Mouse (Mus musculus): ENCODE data around the gene Sema4c. TPM values are rescaled to one million over a fixed set of nuclear protein-coding genes. Genes with fewer than 3 reads are reported as not detected.

The Sema4c gene
- polyA plus RNA-seq, 1 experiment, result 23.8 TPM

DNA sequence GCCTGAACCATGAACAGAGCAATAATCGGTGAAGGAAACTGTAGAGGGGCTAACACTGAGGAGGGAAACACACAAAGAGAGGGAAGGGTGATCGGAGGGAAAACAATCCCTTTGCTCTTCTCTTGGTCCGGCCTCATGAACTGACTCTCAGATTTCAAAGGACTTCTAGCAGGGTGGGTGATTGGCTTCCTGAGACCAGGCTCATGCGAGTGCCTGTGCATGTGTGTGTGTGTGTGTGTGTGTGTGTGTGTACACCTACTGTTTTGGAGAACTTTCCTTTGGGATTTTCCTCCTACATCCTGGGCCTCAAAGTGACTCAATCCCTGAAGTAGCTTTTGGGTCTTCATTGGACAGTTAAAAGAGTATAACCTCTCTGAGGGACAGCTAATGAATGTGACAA is 28.1 kb upstream of the Sema4c start:
- Histone ChIP-seq H3K27me3 (ENCODE audit: control insufficient read depth, insufficient read depth, low read length) (no peaks in the 10 kb centered on the region), H3K27ac (ENCODE audit: insufficient read depth, low read length) (no peak overlapping the region), H3K4me3 (replicated peaks; ENCODE audit: insufficient read depth, low read depth, low read length) (no peak overlapping the region), H3K4me1 (ENCODE audit: control insufficient read depth, insufficient read depth, low read length) (peaks cover 25% of the 10 kb centered on the region)
- no peak for DNase-seq
- TF ChIP-seq CTCF (IDR thresholded peaks at IDR 0.05; ENCODE audit: borderline replicate concordance, insufficient read depth, low read depth, low read length) (no peak), POLR2A (IDR thresholded peaks at IDR 0.05; ENCODE audit: borderline replicate concordance, insufficient read depth, low read length) (no peak)
- WGBS, result 91% methylated on average over 4 of the region's 4 CpGs

DNA sequence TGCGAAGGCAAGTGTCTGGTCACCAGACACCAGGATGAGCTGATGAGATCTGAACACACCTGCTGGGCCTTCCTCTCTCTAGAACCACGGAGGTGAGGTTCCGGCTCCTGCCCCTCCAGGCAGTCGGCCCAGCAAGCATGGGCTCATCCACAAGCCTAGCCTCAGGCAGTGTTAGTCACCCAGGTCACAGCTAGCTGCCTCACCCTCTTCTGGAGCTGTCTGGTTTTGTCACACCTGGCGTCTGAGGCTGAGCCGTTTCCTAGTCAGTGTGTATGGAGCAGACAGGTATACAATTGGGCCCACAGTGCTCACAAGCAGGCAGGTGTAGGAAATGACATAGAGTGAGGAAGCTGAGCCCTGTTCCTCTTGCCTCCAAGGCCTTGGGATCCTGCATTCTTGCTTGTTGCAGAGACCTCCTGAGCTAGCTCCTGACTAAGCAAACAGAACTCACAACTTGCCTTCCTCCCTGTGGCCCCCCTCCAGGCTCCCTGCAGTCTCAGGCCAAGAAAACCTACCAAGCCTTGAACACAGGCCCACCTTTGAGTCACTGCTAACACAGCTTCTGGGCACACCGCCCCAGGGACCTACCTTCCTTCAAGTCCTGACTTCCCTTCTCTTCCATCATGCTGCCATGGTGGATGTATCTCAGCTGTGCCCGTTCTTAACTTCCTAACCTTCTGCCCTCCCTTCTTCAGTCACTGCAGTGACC is 25.4 kb upstream of the Sema4c start:
- H3K4me1 ChIP-seq (ENCODE audit: control insufficient read depth, insufficient read depth, low read length), result peaks cover 23% of the 10 kb centered on the region
- no peaks in the 10 kb centered on the region for H3K27me3 ChIP-seq (ENCODE audit: control insufficient read depth, insufficient read depth, low read length)
- DNase-seq, result no peak
- TF ChIP-seq POLR2A (IDR thresholded peaks at IDR 0.05; ENCODE audit: borderline replicate concordance, insufficient read depth, low read length) (no peak), CTCF (IDR thresholded peaks at IDR 0.05; ENCODE audit: borderline replicate concordance, insufficient read depth, low read depth, low read length) (no peak)
- no peak overlapping the region for H3K27ac ChIP-seq (ENCODE audit: insufficient read depth, low read length)
- 95% methylated on average over 8 of the region's 8 CpGs for WGBS
- H3K4me3 ChIP-seq (replicated peaks; ENCODE audit: insufficient read depth, low read depth, low read length), result no peak overlapping the region

DNA sequence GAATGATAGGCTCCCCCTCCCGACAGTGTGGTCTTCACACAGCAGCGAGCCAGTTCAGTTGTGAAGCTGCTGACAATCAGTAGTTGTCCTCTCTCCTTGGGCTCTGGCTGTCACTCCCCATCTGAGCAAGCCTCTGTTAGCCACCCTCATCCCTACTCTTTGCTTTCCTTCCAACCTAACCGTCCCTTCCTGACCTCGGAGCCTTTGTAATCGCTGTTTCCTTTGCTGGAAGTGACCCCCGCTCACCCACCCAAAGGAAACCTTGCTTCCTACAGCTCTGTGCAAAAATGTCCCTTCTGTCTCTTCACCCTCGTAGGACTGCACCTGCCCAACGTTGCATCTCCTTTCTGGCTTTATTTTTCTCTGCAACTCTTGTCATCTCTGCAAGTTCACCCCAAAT is 24.1 kb upstream of the Sema4c start:
- Histone ChIP-seq H3K27me3 (ENCODE audit: control insufficient read depth, insufficient read depth, low read length) (no peaks in the 10 kb centered on the region), H3K27ac (ENCODE audit: insufficient read depth, low read length) (no peak overlapping the region), H3K4me3 (replicated peaks; ENCODE audit: insufficient read depth, low read depth, low read length) (no peak overlapping the region), H3K4me1 (ENCODE audit: control insufficient read depth, insufficient read depth, low read length) (peaks cover 20% of the 10 kb centered on the region)
- 89% methylated on average over 8 of the region's 8 CpGs for WGBS
- TF ChIP-seq POLR2A (IDR thresholded peaks at IDR 0.05; ENCODE audit: borderline replicate concordance, insufficient read depth, low read length) (no peak), CTCF (IDR thresholded peaks at IDR 0.05; ENCODE audit: borderline replicate concordance, insufficient read depth, low read depth, low read length) (no peak)
- DNase-seq, result no peak

DNA sequence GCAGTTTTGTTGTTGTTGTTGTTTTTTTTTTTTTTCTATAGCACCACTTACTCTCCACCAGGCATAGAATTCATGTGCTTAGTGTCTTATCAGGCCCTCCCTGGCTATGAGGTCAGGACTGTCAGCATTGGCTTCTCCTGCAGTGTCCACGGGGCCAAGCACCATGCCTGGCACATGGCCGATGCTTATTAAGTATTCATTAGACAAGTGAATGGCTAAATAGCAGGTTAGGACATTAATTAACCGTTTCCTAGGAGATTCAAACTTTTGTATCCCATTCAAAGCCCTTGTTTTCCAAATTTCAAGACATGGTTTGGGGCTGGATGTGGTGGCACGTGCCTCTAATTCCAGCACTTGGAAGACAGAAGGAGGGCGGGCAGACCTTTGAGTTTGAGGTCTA is 23.1 kb upstream of the Sema4c start:
- H3K27me3 ChIP-seq (ENCODE audit: control insufficient read depth, insufficient read depth, low read length), result no peaks in the 10 kb centered on the region
- no peak overlapping the region for H3K27ac ChIP-seq (ENCODE audit: insufficient read depth, low read length)
- H3K4me1 ChIP-seq (ENCODE audit: control insufficient read depth, insufficient read depth, low read length), result peaks cover 20% of the 10 kb centered on the region
- DNase-seq, result peak; percentile 36 to 49
- WGBS, result 56% methylated on average over 5 of the region's 5 CpGs
- no peak overlapping the region for H3K4me3 ChIP-seq (replicated peaks; ENCODE audit: insufficient read depth, low read depth, low read length)
- TF ChIP-seq CTCF (IDR thresholded peaks at IDR 0.05; ENCODE audit: borderline replicate concordance, insufficient read depth, low read depth, low read length) (no peak), POLR2A (IDR thresholded peaks at IDR 0.05; ENCODE audit: borderline replicate concordance, insufficient read depth, low read length) (no peak)

DNA sequence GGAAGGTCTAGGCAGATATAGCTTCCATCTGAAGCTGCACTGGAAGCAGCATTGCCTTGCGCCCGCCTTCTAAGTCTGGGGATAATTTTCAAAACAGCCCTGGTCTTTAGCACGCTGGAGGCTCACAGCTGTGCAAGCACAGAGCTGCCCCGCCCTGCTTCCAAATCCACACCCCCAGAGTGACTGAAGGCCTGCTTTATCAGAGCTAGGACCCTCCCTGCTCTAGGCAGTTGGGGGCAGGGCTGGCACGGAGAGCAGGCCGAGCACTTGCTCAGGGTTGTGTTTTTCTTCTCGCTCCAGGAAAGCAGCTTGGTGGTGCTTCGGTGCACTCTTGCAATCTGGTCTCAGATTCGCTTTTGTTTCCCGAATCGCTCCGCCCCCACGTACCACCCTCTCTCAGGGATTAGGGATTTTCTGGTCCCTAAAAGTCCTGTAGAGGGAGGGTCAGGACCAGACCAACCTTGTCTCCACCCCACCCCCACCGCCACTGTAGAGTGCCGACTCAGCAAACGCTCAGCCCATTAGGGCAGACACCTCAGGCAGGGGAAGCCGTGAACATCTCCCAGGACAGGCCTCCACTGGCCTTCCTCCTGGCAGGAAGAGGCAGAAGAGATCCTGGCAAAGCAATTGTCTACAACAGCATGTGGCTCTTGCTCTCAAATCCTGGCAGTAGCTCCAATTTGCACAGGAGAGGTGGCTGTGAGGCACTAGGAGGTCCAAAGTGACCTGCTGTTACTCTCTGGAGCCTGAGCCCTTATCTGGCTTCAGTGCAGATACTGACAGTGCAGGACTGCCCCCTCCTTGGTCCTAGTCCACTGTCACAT is 22.4 kb upstream of the Sema4c start:
- TF ChIP-seq CTCF (IDR thresholded peaks at IDR 0.05; ENCODE audit: borderline replicate concordance, insufficient read depth, low read depth, low read length) (no peak), POLR2A (IDR thresholded peaks at IDR 0.05; ENCODE audit: borderline replicate concordance, insufficient read depth, low read length) (no peak)
- H3K27ac ChIP-seq (ENCODE audit: insufficient read depth, low read length), result peak overlapping the region; percentile 2; the same call in 1 of the 2 replicates
- WGBS, result 14% methylated on average over 17 of the region's 17 CpGs
- no peaks in the 10 kb centered on the region for H3K27me3 ChIP-seq (ENCODE audit: control insufficient read depth, insufficient read depth, low read length)
- peaks cover 20% of the 10 kb centered on the region for H3K4me1 ChIP-seq (ENCODE audit: control insufficient read depth, insufficient read depth, low read length)
- DNase-seq, result peak; percentile 68 to 80
- H3K4me3 ChIP-seq (replicated peaks; ENCODE audit: insufficient read depth, low read depth, low read length), result no peak overlapping the region

DNA sequence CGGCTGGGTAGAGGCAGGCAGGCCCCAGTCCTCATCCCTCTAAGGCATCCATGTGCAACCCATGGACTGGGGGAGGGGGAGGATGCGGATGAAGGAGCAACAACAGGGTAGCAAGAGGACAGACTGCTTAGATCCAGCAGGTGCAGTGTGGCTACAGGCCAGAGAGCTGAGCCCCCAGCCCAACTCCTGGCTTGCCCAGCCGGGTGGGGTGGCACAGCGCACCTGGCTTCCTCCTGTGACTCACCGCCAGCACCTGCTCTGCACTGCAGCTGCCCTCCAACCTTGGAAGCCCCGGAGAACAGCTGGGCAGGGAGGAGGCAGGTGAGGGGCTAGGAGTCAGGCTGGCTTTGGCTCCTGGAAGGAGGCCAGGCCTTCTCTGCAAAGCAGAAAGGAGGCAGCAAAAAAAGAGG is 21.8 kb upstream of the Sema4c start:
- Histone ChIP-seq H3K4me3 (replicated peaks; ENCODE audit: insufficient read depth, low read depth, low read length) (no peak overlapping the region), H3K4me1 (ENCODE audit: control insufficient read depth, insufficient read depth, low read length) (peaks cover 20% of the 10 kb centered on the region), H3K27me3 (ENCODE audit: control insufficient read depth, insufficient read depth, low read length) (no peaks in the 10 kb centered on the region), H3K27ac (ENCODE audit: insufficient read depth, low read length) (peak overlapping the region; percentile 2; the same call in 1 of the 2 replicates)
- WGBS, result 60% methylated on average over 6 of the region's 6 CpGs
- DNase-seq, result no peak
- no peak for TF ChIP-seq POLR2A (IDR thresholded peaks at IDR 0.05; ENCODE audit: borderline replicate concordance, insufficient read depth, low read length)
- TF ChIP-seq CTCF (IDR thresholded peaks at IDR 0.05; ENCODE audit: borderline replicate concordance, insufficient read depth, low read depth, low read length), result no peak

DNA sequence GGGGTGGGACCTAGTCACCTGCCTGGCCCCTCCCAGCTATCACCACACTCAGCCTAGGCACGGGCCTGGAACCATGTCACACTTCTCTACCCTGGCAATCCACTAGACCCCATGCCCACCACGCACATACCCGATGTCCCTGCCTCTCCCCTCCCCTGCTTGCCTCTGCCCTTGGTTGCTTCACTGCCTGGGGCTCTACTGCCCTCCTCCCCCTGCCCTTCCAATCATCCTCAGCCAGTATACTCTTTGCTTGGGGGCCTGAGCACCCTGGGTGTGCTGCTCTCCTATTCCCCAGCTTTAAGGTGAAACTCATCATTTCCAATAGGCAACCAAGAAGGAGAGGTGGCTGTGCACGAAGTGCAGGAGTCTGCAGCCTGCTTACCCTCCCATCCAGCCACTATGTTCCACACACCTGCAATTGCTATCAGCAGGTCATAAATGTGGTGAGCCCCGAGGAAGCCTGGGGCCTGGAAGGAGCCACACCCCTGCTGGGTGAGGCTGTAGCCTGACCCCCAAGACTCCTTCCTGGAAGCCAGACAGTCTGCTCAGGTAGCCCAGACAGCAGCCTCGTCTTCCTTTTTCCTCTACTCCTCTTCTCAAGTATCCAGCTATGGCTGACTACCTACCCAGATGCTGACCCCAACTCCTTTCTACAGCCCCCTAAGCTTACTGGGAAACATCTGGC is 19.0 kb upstream of the Sema4c start:
- WGBS, result 91% methylated on average over 6 of the region's 6 CpGs
- H3K4me1 ChIP-seq (ENCODE audit: control insufficient read depth, insufficient read depth, low read length), result peaks cover 28% of the 10 kb centered on the region

More for the DNA sequence above, 19.0 kb upstream of the Sema4c start:
- Histone ChIP-seq H3K27ac (ENCODE audit: insufficient read depth, low read length) (no peak overlapping the region), H3K27me3 (ENCODE audit: control insufficient read depth, insufficient read depth, low read length) (no peaks in the 10 kb centered on the region), H3K4me3 (replicated peaks; ENCODE audit: insufficient read depth, low read depth, low read length) (no peak overlapping the region)
- no peak for DNase-seq
- no peak for TF ChIP-seq POLR2A (IDR thresholded peaks at IDR 0.05; ENCODE audit: borderline replicate concordance, insufficient read depth, low read length)
- no peak for TF ChIP-seq CTCF (IDR thresholded peaks at IDR 0.05; ENCODE audit: borderline replicate concordance, insufficient read depth, low read depth, low read length)
